Mouse (Mus musculus) liver, adult 2 months (tissue): ENCODE data around the gene Syce3. TPM values are rescaled to one million over a fixed set of nuclear protein-coding genes. Genes with fewer than 3 reads are reported as not detected.
A peak's percentile ranks its signal among the peaks of the same experiment; 100 is the strongest.

Source experiments
- DNase-seq: peaks from one replicate; pipeline ENCODE4 v3.0.0-alpha.2; 2011; ENCODE audit warnings: low read depth, low spot score; ENCODE audit errors: extremely low read depth
- H3K27ac ChIP-seq: fragments of 200-500 bp; replicated peaks from 2 replicates; pipeline ENCODE4 v1.5.1; 2012; ENCODE audit warnings: low read depth, mild to moderate bottlenecking, control low read depth, inconsistent platforms, low read length; ENCODE audit not compliant: insufficient read depth
- H3K27me3 ChIP-seq: fragments of 200-500 bp; 2 replicates; pipeline ENCODE4 v1.6.1; 2012; ENCODE audit warnings: mild to moderate bottlenecking, moderate library complexity, low read length, inconsistent platforms; ENCODE audit not compliant: control insufficient read depth, insufficient read depth
- H3K36me3 ChIP-seq: fragments of 200-500 bp; 2 replicates; pipeline ENCODE4 v1.6.1; 2012; ENCODE audit warnings: low read length, inconsistent platforms; ENCODE audit not compliant: control insufficient read depth, insufficient read depth
- H3K4me1 ChIP-seq: fragments of 200-500 bp; 2 replicates; pipeline ENCODE4 v1.6.1; 2011; ENCODE audit warnings: low read length; ENCODE audit not compliant: control insufficient read depth, insufficient read depth
- H3K4me3 ChIP-seq: fragments of 200-500 bp; 2 replicates; pipeline ENCODE4 v1.5.1; 2011; ENCODE audit warnings: low read depth, mild to moderate bottlenecking, control low read depth, low read length, moderate library complexity; ENCODE audit not compliant: insufficient read depth
- H3K79me2 ChIP-seq: fragments of 200-500 bp; 2 replicates; pipeline ENCODE4 v1.6.1; 2012; ENCODE audit warnings: inconsistent platforms, mild to moderate bottlenecking, low read length, moderate library complexity; ENCODE audit not compliant: control insufficient read depth, insufficient read depth
- H3K9ac ChIP-seq: fragments of 200-500 bp; 2 replicates; pipeline ENCODE4 v1.6.1; 2012; ENCODE audit warnings: low read depth, mild to moderate bottlenecking, control low read depth, inconsistent platforms, low read length
- CTCF ChIP-seq: fragments of 200-500 bp; IDR thresholded peaks from 2 replicates; pipeline ENCODE4 v1.5.1; 2011; ENCODE audit warnings: low read depth, low read length, control low read depth
- POLR2A ChIP-seq: fragments of 200-500 bp; IDR thresholded peaks from 2 replicates; pipeline ENCODE4 v1.6.1; 2011; ENCODE audit warnings: low read length, control low read depth; ENCODE audit not compliant: insufficient read depth; ENCODE audit errors: extremely low read depth
- WGBS: fragments of 180-500 bp; shearing (Covaris S2); methylation state at CpG from one replicate; pipeline ENCODE4 v1.1.7; 2018; 5-methylcytosine and 5-hydroxymethylcytosine counted together
- polyA plus RNA-seq: library from polyadenylated mRNA; depleted of rRNA; stranded (reverse); fragments of >200 nt; gene quantifications from 2 replicates; pipeline ENCODE4 v1.2.3, GENCODE M21; 2012; rRNA removed
- total RNA-seq: library from RNA; depleted of rRNA; stranded (reverse); fragments of >200 nt; gene quantifications from 2 replicates; pipeline ENCODE4 v1.2.3, GENCODE M21; 2014; rRNA removed

The Syce3 gene
- not detected in 2 replicates for total RNA-seq
- not detected in 2 replicates for polyA plus RNA-seq

DNA sequence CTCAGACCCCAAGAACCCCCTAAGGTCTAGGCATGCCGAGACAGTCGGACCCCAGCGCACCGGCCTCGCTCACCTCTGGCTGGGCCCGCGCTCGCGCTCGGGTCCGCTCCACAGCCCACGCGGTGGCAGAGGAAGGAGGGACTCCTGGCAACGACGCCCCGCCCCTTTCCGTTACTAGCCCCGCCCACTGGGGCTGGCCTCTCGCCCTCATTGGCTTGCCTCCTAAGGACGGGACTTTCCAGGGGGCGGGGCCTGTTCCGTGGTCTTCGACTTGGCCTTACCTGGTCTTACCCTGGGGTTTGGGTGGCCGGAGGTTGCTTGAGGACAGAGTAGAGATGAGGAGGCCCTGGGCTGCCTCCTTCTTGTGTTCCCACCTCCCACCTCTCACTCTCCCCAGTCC, at the start of gene Syce3:
Syce3 (minus strand) TSS at position 386 of the 400 bp plus-strand sequence.
- 81% methylated on average over 24 of the region's 24 CpGs for WGBS
- H3K27me3 ChIP-seq, result no peaks in the 10 kb centered on the region
- peaks cover 1% of the 10 kb centered on the region for H3K4me1 ChIP-seq
- no peak within 1 kb of the TSS for H3K27ac ChIP-seq
- no peak for DNase-seq
- H3K9ac ChIP-seq, result no peak within 1 kb of the TSS
- TF ChIP-seq CTCF, result no peak
- TF ChIP-seq POLR2A, result no peak
- H3K79me2 ChIP-seq, result no peaks in the 10 kb centered on the region
- H3K4me3 ChIP-seq, result no peak within 1 kb of the TSS
- no peaks in the 10 kb centered on the region for H3K36me3 ChIP-seq

DNA sequence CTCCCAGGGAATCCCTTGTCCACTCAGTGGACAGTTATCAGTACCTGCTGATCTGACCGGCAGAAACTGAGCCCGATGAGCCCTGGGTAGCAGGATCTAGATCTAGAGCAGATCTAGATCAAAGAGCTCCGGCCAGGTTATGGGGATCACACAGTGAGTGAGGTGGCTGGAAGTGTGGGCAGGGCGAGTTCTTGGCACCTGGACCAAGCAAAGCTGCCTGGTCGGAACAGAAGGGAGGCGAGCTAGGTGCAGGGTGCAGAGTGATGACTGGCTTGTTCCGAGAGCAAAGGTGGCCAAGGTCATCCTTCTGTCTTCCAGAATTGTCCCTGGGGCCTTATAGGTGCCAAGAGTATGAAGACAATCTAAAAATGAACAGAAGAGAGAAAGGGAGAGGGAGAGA, 49.5 kb upstream of the Syce3 start:
- 71% methylated on average over 7 of the region's 7 CpGs for WGBS
- Histone ChIP-seq H3K27ac (no peak overlapping the region), H3K36me3 (no peaks in the 10 kb centered on the region), H3K4me1 (no peaks in the 10 kb centered on the region), H3K27me3 (peaks cover 8% of the 10 kb centered on the region; the same call in 1 of the 2 replicates), H3K4me3 (no peak overlapping the region), H3K79me2 (no peaks in the 10 kb centered on the region), H3K9ac (no peak overlapping the region)
- no peak for TF ChIP-seq CTCF
- TF ChIP-seq POLR2A, result no peak
- no peak for DNase-seq

DNA sequence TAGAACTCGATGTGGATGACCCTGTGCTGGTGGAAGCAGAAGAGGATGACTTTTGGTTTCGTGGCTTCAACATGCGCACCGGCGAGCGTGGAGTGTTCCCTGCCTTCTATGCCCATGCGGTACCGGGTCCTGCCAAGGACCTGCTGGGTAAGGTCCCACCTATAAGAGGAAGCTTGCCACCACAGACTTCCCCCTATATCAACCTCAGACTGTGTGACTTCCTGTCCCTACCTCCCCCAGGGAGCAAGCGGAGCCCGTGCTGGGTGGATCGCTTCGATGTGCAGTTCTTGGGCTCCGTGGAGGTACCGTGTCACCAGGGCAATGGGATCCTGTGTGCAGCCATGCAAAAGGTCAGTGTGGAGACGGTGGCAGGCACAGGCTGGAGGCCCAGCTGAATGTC, 48.6 kb upstream of the Syce3 start:
- Histone ChIP-seq H3K9ac (no peak overlapping the region), H3K27me3 (peaks cover 11% of the 10 kb centered on the region; the same call in 1 of the 2 replicates), H3K36me3 (no peaks in the 10 kb centered on the region), H3K27ac (no peak overlapping the region), H3K79me2 (no peaks in the 10 kb centered on the region), H3K4me1 (no peaks in the 10 kb centered on the region), H3K4me3 (no peak overlapping the region)
- TF ChIP-seq CTCF, result no peak
- TF ChIP-seq POLR2A, result no peak
- DNase-seq, result no peak
- 75% methylated on average over 15 of the region's 15 CpGs for WGBS

DNA sequence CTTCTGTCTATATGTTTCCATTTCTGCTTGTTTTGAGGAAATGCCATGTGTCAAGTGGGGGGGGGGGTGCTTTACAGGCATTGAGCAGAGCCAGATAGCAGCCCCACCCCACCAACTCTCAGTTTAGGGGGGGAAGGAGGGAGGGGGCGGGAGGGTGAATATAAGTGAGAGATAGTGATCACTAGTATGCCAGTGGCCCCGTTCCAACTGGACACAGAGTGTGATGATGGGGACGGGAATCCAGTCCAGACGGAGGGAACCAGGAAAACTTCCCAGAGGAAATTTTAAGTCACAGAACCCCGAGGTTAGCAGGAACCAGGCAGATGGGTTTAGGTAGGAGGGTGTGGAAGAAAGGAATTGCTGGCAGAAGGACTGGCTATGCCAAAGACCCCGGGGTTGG, 45.3 kb upstream of the Syce3 start:
- peaks cover 11% of the 10 kb centered on the region; the same call in 1 of the 2 replicates for H3K27me3 ChIP-seq
- no peaks in the 10 kb centered on the region for H3K79me2 ChIP-seq
- 70% methylated on average over 6 of the region's 6 CpGs for WGBS
- no peak for DNase-seq
- no peak overlapping the region for H3K27ac ChIP-seq
- no peak overlapping the region for H3K9ac ChIP-seq
- TF ChIP-seq POLR2A (no peak), CTCF (no peak)
- H3K4me1 ChIP-seq, result no peaks in the 10 kb centered on the region
- no peaks in the 10 kb centered on the region for H3K36me3 ChIP-seq
- H3K4me3 ChIP-seq, result no peak overlapping the region

DNA sequence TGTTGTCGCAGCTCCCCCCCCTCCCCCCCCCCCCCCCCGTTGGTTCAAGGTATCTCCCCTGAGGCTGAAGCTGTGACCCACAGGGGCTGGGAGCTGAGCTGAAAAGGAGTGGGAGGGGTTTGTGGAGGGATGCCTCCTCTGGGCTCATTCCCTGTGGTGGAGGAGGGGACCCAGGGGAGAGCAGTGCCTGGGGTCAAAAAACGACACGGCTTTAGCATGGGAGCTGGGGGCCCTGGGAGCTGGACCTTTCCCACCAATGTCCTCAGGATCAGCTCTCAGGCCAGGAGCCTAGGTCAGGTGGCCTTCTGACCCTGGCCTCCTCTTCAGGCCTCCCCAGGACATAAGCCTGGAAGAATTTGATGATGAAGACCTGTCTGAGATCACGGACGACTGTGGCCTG, 44.6 kb upstream of the Syce3 start:
- whole genome bisulfite sequencing, result 32% methylated on average over 5 of the region's 6 CpGs
- Histone ChIP-seq H3K4me1 (no peaks in the 10 kb centered on the region), H3K4me3 (no peak overlapping the region), H3K9ac (no peak overlapping the region), H3K27me3 (peaks cover 8% of the 10 kb centered on the region; the same call in 1 of the 2 replicates), H3K27ac (no peak overlapping the region), H3K79me2 (no peaks in the 10 kb centered on the region), H3K36me3 (no peaks in the 10 kb centered on the region)
- TF ChIP-seq CTCF (no peak), POLR2A (no peak)
- no peak for DNase-seq

DNA sequence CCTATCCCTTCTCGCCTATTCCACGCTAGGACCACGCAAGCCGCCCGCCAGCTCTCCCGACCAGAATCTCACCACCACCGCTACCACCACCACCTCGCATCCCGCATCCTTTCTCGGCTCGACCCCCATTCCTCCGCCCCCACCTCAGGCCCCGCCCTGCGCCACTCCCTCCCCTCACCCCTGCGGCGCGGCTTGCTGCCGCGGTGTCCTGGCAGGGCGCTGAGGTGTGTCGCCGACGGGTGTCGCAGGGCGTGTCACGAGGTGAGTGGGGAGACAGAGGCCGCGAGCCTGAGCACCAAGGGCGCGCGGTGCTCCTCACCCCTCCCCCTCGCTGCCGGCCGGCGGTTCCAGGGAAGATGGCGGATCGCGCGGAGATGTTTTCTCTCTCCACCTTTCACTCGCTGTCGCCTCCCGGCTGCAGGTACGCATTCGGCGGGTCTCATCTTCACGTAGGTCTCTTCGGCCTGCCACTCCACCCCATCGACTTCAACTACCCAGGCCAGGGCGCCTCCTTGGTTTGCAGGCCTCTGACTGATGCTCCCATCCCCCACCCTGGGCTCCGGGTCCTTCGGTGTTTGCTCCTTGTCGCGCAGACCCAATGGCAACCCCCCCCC, 43.7 kb upstream of the Syce3 start, which contains the start of gene Mapk8ip2:
Mapk8ip2 (plus strand) TSS at position 49 of the 614 bp plus-strand sequence.
- Histone ChIP-seq H3K27me3 (peaks cover 8% of the 10 kb centered on the region; the same call in 1 of the 2 replicates), H3K4me3 (peak within 1 kb of the TSS; percentile 6; the same call in 1 of the 2 replicates), H3K9ac (no peak within 1 kb of the TSS), H3K27ac (no peak within 1 kb of the TSS), H3K79me2 (no peaks in the 10 kb centered on the region), H3K4me1 (no peaks in the 10 kb centered on the region), H3K36me3 (no peaks in the 10 kb centered on the region)
- DNase-seq, result no peak
- TF ChIP-seq CTCF (no peak), POLR2A (no peak)
- 2% methylated on average over 47 of the region's 53 CpGs for WGBS
